ENCODE assay signal across 9 mouse cellular contexts in genomic region chr7:27329326-27329947, GRCm38 (mm10). TPM values are rescaled to one million over a fixed set of nuclear protein-coding genes. Genes with fewer than 3 reads are reported as not detected.
DNase-seq lines count a peak whose midpoint lies in the region; ATAC-seq lines count a peak whose summit lies in the region.
"Had no signal": no experiment of that assay in that cellular context is flagged by ENCODE, and none has a peak within 500 bp of the region (broad histone marks: within the 10 kb centered on the region; RNA-seq: fewer than 3 reads in every experiment).

No protein-coding gene starts in this region.

- peak; percentile 71 for ATAC-seq in inflammation-experienced regulatory T-cells, adult 6 months
- no peak for ATAC-seq in erythroid progenitor cell, adult 5-6 weeks (replicated peaks; ENCODE audit: low FRiP score, poor library complexity, severe bottlenecking)

- intact Hi-C loops in left cerebral cortex, postnatal 36 days (cut with DNase I): loop anchor here (1.0 kb wide), 1 partner anchor 27 kb away; no protein-coding TSS in a partner anchor

- DNase-seq in R1 (ENCODE audit: low read depth, low spot score): peak; percentile 90
- DNase-seq in cerebellum, postnatal 25 days: peak; percentile 87 to 93
- DNase-seq in gastrocnemius, postnatal 10 days: peak; percentile 95
- peak; percentile 67 to 73 for DNase-seq in left cerebral cortex, postnatal 36 days (ENCODE audit: low spot score in 2 of 2)
- peak; percentile 81 for DNase-seq in mesoderm, embryonic 11.5 days (ENCODE audit: low read depth, low spot score)
- peak; percentile 89 for DNase-seq in right cerebral cortex, postnatal 4 days

RNA-seq across cellular contexts. Expression of gene Ltbp4, which starts 8.1 kb away (rescaled TPM):
- 100 to 1,000 TPM; 131 to 165 TPM for total RNA-seq in gastrocnemius, postnatal 10 days (2021)
- 1 to 10 TPM in 1 of 3 experiments, under 1 TPM in 2; 0.45 to 1.2 (median 0.50) TPM for polyA plus RNA-seq in inflammation-experienced regulatory T-cells, adult 6 months (2017; shearing (Covaris generic))
- total RNA-seq in left cerebral cortex, postnatal 36 days (2021): 10 to 100 TPM; 36.3 to 50.7 TPM
- total RNA-seq in erythroid progenitor cell, adult 5-6 weeks (2015; ENCODE audit: low replicate concordance): not detected in 2 replicates
- total RNA-seq in erythroid progenitor cell, adult 5-6 weeks (2017; ENCODE audit: low replicate concordance): 0.61 TPM in 1 of 2 replicates, not detected in the other
- polyA plus RNA-seq: macrophage had no signal

RNA-seq across cellular contexts. Expression of gene Shkbp1, which starts 26.4 kb away (rescaled TPM):
- total RNA-seq in gastrocnemius, postnatal 10 days (2021): 1 to 10 TPM; 6.1 to 8.1 TPM
- polyA plus RNA-seq in inflammation-experienced regulatory T-cells, adult 6 months (2017; shearing (Covaris generic)): 10 to 100 TPM; 46.9 to 59.2 (median 50.1) TPM
- 10 to 100 TPM; 12.4 to 35.7 TPM for total RNA-seq in left cerebral cortex, postnatal 36 days (2021)
- 11.5 and 20.5 TPM in 2 replicates for total RNA-seq in erythroid progenitor cell, adult 5-6 weeks (2015; ENCODE audit: low replicate concordance)
- total RNA-seq in erythroid progenitor cell, adult 5-6 weeks (2017; ENCODE audit: low replicate concordance): 4.7 and 5.1 TPM in 2 replicates

RNA-seq across cellular contexts. Expression of gene Gm20479, which starts 27.8 kb away (rescaled TPM):
- total RNA-seq in gastrocnemius, postnatal 10 days (2021): not detected
- polyA plus RNA-seq in inflammation-experienced regulatory T-cells, adult 6 months (2017; shearing (Covaris generic)): 1 to 10 TPM in 1 of 3 experiments, not detected in 2; 4.0 TPM
- total RNA-seq in left cerebral cortex, postnatal 36 days (2021): not detected
- total RNA-seq in erythroid progenitor cell, adult 5-6 weeks (2015; ENCODE audit: low replicate concordance): 8.0 TPM in 1 of 2 replicates, not detected in the other
- not detected in 2 replicates for total RNA-seq in erythroid progenitor cell, adult 5-6 weeks (2017; ENCODE audit: low replicate concordance)
- polyA plus RNA-seq: macrophage had no signal

Comparison
In these comparisons a context has a peak if more than half of its experiments do, and no peak if none do; other contexts are left out.
1. RNA of gene Ltbp4, which starts 8.1 kb away (total RNA-seq): 131 to 165 TPM in gastrocnemius, postnatal 10 days and 36.3 to 50.7 TPM in left cerebral cortex, postnatal 36 days; 0.61 TPM in erythroid progenitor cell, adult 5-6 weeks; every median in the first group is over 10 times any median in the second.
2. Peak in every context shown above with its lines, with median percentiles within 50 percentile points of each other: DNase-seq.